Mouse (Mus musculus): Measurements from ENCODE around the gene Slc25a23. TPM values are rescaled to one million over a fixed set of nuclear protein-coding genes. Genes with fewer than 3 reads are reported as not detected.
A peak's percentile ranks its signal among the peaks of the same experiment; 100 is the strongest.

Gene Slc25a23
- polyA plus RNA-seq (2015; fragmentation: Nextera tagmentation; extraction: Ambion mirVana): 42.7 and 43.7 TPM in 2 replicates

GRCm38 (mm10) chr17:57059486-57059977 lies at the start of gene Slc25a23:
Slc25a23 (minus strand) TSS chr17:57059863.
- under 1% methylated on average over 34 of the region's 45 CpGs for WGBS
- H3K4me1 ChIP-seq: peaks cover 32% of the 10 kb centered on the region
- peak; percentile 90 for ATAC-seq (ENCODE audit: low FRiP score)
- H3K4me2 ChIP-seq: peak within 1 kb of the TSS; percentile 70
- peak within 1 kb of the TSS; percentile 81 for H3K9ac ChIP-seq (replicated peaks)
- peaks cover 32% of the 10 kb centered on the region for H3K27me3 ChIP-seq (replicated peaks)
- H3K36me3 ChIP-seq: peaks cover 25% of the 10 kb centered on the region
- H3K9me3 ChIP-seq (replicated peaks): no peaks in the 10 kb centered on the region
- H3K4me3 ChIP-seq (replicated peaks): peak within 1 kb of the TSS; percentile 88
- H3K27ac ChIP-seq (replicated peaks): peak within 1 kb of the TSS; percentile 94

- Histone ChIP-seq H3K9me3 (replicated peaks) (no peaks in the 10 kb centered on the region), H3K4me1 (peaks cover 23% of the 10 kb centered on the region), H3K4me3 (replicated peaks) (no peak overlapping the region), H3K27ac (replicated peaks) (no peak overlapping the region), H3K36me3 (no peaks in the 10 kb centered on the region), H3K4me2 (no peak overlapping the region), H3K9ac (replicated peaks) (no peak overlapping the region), H3K27me3 (replicated peaks) (0 out of 2 replicates have a peak, but pooled peaks cover 2% of the 10 kb centered on the region)
- WGBS: 65% methylated on average over 5 of the region's 5 CpGs
- ATAC-seq (ENCODE audit: low FRiP score): no peak
Observed at GRCm38 (mm10) chr17:57108666-57109171, 49.1 kb upstream of the Slc25a23 start.

GRCm38 (mm10) chr17:57108040-57108665 lies 48.5 kb upstream of the Slc25a23 start:
- no peak overlapping the region for H3K27ac ChIP-seq (replicated peaks)
- no peak for ATAC-seq (ENCODE audit: low FRiP score)
- 83% methylated on average over 7 of the region's 7 CpGs for WGBS
- no peak overlapping the region for H3K9ac ChIP-seq (replicated peaks)
- peaks cover 23% of the 10 kb centered on the region for H3K4me1 ChIP-seq
- no peak overlapping the region for H3K4me2 ChIP-seq
- H3K9me3 ChIP-seq (replicated peaks): no peaks in the 10 kb centered on the region
- 0 out of 2 replicates have a peak, but pooled peaks cover 2% of the 10 kb centered on the region for H3K27me3 ChIP-seq (replicated peaks)
- no peaks in the 10 kb centered on the region for H3K36me3 ChIP-seq
- H3K4me3 ChIP-seq (replicated peaks): no peak overlapping the region

GRCm38 (mm10) chr17:57107064-57107463 lies 47.4 kb upstream of the Slc25a23 start:
- no peak for ATAC-seq (ENCODE audit: low FRiP score)
- H3K36me3 ChIP-seq: no peaks in the 10 kb centered on the region
- no peaks in the 10 kb centered on the region for H3K9me3 ChIP-seq (replicated peaks)
- H3K9ac ChIP-seq (replicated peaks): no peak overlapping the region
- no peak overlapping the region for H3K4me3 ChIP-seq (replicated peaks)
- peaks cover 23% of the 10 kb centered on the region for H3K4me1 ChIP-seq
- WGBS: 92% methylated on average over 5 of the region's 5 CpGs
- H3K27me3 ChIP-seq (replicated peaks): 0 out of 2 replicates have a peak, but pooled peaks cover 2% of the 10 kb centered on the region
- peak overlapping the region; percentile 89 for H3K4me2 ChIP-seq
- H3K27ac ChIP-seq (replicated peaks): no peak overlapping the region

- Histone ChIP-seq H3K36me3 (no peaks in the 10 kb centered on the region), H3K9ac (replicated peaks) (peak overlapping the region; percentile 62), H3K9me3 (replicated peaks) (no peaks in the 10 kb centered on the region), H3K4me1 (peaks cover 23% of the 10 kb centered on the region), H3K4me3 (replicated peaks) (peak overlapping the region; percentile 61), H3K27me3 (replicated peaks) (0 out of 2 replicates have a peak, but pooled peaks cover 2% of the 10 kb centered on the region), H3K4me2 (peak overlapping the region; percentile 89), H3K27ac (replicated peaks) (no peak overlapping the region)
- ATAC-seq (ENCODE audit: low FRiP score): no peak
- 5% methylated on average over 9 of the region's 9 CpGs for WGBS
Observed at GRCm38 (mm10) chr17:57106035-57106368, 46.3 kb upstream of the Slc25a23 start.

GRCm38 (mm10) chr17:57105181-57106034 lies 45.7 kb upstream of the Slc25a23 start, which contains the start of gene Tnfsf9:
Tnfsf9 (plus strand) TSS chr17:57105325.
- WGBS: under 1% methylated on average over 48 of the region's 61 CpGs
- peak; percentile 81 for ATAC-seq (ENCODE audit: low FRiP score)
- Histone ChIP-seq H3K9ac (replicated peaks) (peak within 1 kb of the TSS; percentile 62), H3K36me3 (no peaks in the 10 kb centered on the region), H3K27me3 (replicated peaks) (0 out of 2 replicates have a peak, but pooled peaks cover 2% of the 10 kb centered on the region), H3K4me3 (replicated peaks) (peak within 1 kb of the TSS; percentile 61), H3K27ac (replicated peaks) (peak within 1 kb of the TSS; percentile 54; the same call in 1 of the 2 replicates), H3K9me3 (replicated peaks) (no peaks in the 10 kb centered on the region), H3K4me1 (peaks cover 23% of the 10 kb centered on the region), H3K4me2 (peak within 1 kb of the TSS; percentile 89)

GRCm38 (mm10) chr17:57104496-57104895 lies 44.8 kb upstream of the Slc25a23 start:
- H3K9me3 ChIP-seq (replicated peaks): no peaks in the 10 kb centered on the region
- peak overlapping the region; percentile 89 for H3K4me2 ChIP-seq
- peaks cover 23% of the 10 kb centered on the region for H3K4me1 ChIP-seq
- no peak; the same call in 1 of the 2 replicates for ATAC-seq (ENCODE audit: low FRiP score)
- no peaks in the 10 kb centered on the region for H3K36me3 ChIP-seq
- H3K4me3 ChIP-seq (replicated peaks): peak overlapping the region; percentile 61
- no peak overlapping the region for H3K27ac ChIP-seq (replicated peaks)
- peak overlapping the region; percentile 62 for H3K9ac ChIP-seq (replicated peaks)
- 0 out of 2 replicates have a peak, but pooled peaks cover 2% of the 10 kb centered on the region for H3K27me3 ChIP-seq (replicated peaks)
- 45% methylated on average over 4 of the region's 4 CpGs for WGBS

GRCm38 (mm10) chr17:57102276-57102675 lies 42.6 kb upstream of the Slc25a23 start:
- Histone ChIP-seq H3K4me2 (no peak overlapping the region), H3K9me3 (replicated peaks) (no peaks in the 10 kb centered on the region), H3K4me3 (replicated peaks) (no peak overlapping the region), H3K9ac (replicated peaks) (no peak overlapping the region), H3K4me1 (peaks cover 22% of the 10 kb centered on the region), H3K27ac (replicated peaks) (no peak overlapping the region), H3K36me3 (no peaks in the 10 kb centered on the region), H3K27me3 (replicated peaks) (0 out of 2 replicates have a peak, but pooled peaks cover 2% of the 10 kb centered on the region)
- ATAC-seq (ENCODE audit: low FRiP score): no peak
- 91% methylated on average over 2 of the region's 2 CpGs for WGBS

- Histone ChIP-seq H3K27me3 (replicated peaks) (0 out of 2 replicates have a peak, but pooled peaks cover 7% of the 10 kb centered on the region), H3K27ac (replicated peaks) (no peak overlapping the region), H3K36me3 (no peaks in the 10 kb centered on the region), H3K9me3 (replicated peaks) (no peaks in the 10 kb centered on the region), H3K4me2 (no peak overlapping the region), H3K4me3 (replicated peaks) (no peak overlapping the region), H3K4me1 (peaks cover 18% of the 10 kb centered on the region), H3K9ac (replicated peaks) (no peak overlapping the region)
- 8% methylated on average over 10 of the region's 10 CpGs for WGBS
- ATAC-seq (ENCODE audit: low FRiP score): no peak
Observed at GRCm38 (mm10) chr17:57099629-57100325, 40.1 kb upstream of the Slc25a23 start.

- Histone ChIP-seq H3K4me2 (no peak overlapping the region), H3K9me3 (replicated peaks) (no peaks in the 10 kb centered on the region), H3K4me1 (peaks cover 11% of the 10 kb centered on the region), H3K4me3 (replicated peaks) (no peak overlapping the region), H3K9ac (replicated peaks) (no peak overlapping the region), H3K36me3 (no peaks in the 10 kb centered on the region), H3K27me3 (replicated peaks) (0 out of 2 replicates have a peak, but pooled peaks cover 4% of the 10 kb centered on the region), H3K27ac (replicated peaks) (no peak overlapping the region)
- ATAC-seq (ENCODE audit: low FRiP score): no peak
- WGBS: 86% methylated on average over 5 of the region's 5 CpGs
Observed at GRCm38 (mm10) chr17:57098321-57098720, 38.7 kb upstream of the Slc25a23 start.

- Histone ChIP-seq H3K27me3 (replicated peaks) (0 out of 2 replicates have a peak, but pooled peaks cover 4% of the 10 kb centered on the region), H3K36me3 (no peaks in the 10 kb centered on the region), H3K4me3 (replicated peaks) (peak overlapping the region; percentile 8), H3K9me3 (replicated peaks) (no peaks in the 10 kb centered on the region), H3K4me1 (peaks cover 11% of the 10 kb centered on the region), H3K4me2 (peak overlapping the region; percentile 52), H3K9ac (replicated peaks) (no peak overlapping the region), H3K27ac (replicated peaks) (no peak overlapping the region)
- 1% methylated on average over 11 of the region's 11 CpGs for WGBS
- peak; percentile 88 for ATAC-seq (ENCODE audit: low FRiP score)
Observed at GRCm38 (mm10) chr17:57096623-57096920, 36.9 kb upstream of the Slc25a23 start.
